Mouse (Mus musculus) gastrocnemius, adult 18-20 months (tissue): ENCODE data around the gene Armc6. TPM values are rescaled to one million over a fixed set of nuclear protein-coding genes. Genes with fewer than 3 reads are reported as not detected.
"Not testable (repeated sequence)": the region's sequence is repeated elsewhere in the genome, so short reads cannot be mapped to it uniquely, and the experiment has no call there.

Experiments used
- DNase-seq: peaks from one replicate; pipeline ENCODE4 v3.0.0; 2021; ENCODE audit warnings: low spot score
- total RNA-seq, 2 experiments: library from RNA; stranded (reverse); gene quantifications; 2 replicates each; pipeline ENCODE4 v1.2.3; 2021

Armc6 gene
- total RNA-seq, 2 experiments from 2014 or later, result 6.9 to 7.9 TPM

DNA sequence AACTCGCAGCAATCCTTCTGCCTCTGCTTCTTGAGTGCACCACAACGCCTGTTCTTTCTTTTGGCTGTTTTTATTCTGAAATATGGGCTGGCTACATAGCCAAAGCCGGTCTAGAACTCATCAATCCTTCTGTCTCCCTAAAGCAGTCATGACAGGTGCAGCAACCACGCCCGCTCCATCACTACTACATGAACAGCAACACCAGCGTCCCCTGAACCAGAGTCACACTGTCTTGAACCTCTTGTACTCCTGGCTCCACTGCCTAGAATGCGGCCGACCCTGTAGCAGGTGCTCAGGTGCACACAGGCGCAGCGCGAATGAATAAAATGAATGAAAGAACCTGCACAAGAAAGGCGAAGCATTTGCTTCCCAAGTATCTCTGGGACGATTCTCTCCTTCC, 660 bp downstream of the Armc6 start:
- DNase-seq, result no peak

DNA sequence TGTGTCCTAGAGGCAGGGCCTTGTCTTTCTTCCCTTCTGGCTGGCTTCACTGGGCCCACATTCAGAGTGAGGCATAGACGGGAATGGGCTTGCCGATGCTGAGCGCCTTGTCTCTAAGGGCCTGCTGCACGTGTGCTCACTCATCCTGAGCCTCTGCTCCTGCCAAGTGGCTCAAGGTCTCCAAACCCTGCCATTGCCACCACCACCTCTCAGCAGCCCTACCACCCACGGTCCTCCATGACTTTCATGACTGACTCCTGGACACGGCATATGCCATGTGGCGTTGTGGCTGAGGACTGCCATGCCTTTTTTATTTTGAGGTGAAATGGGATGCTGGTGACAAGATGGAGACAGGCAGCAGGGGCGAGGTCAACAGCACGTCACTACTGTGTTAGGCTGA, 3.4 kb downstream of the Armc6 start:
- no peak for DNase-seq

DNA sequence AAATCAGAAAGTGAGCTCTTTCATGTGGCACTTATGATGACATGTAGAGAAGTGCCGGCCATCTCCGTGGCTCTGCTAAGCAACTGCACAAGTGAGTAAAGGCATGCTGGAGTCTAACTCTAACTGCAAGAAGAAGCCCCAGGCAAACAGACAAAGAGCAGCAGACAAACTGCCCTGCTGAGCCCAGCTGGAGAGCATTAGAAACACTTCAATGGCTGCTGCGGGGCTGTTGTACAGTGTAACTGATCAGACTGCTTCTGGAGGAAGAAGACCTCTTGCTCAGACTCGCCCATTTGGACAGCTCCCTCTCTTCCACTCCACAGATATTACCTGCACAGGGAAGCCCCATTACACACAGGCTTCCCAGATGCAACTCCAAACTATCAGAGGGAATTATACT, 6.3 kb downstream of the Armc6 start:
- DNase-seq, result no peak

DNA sequence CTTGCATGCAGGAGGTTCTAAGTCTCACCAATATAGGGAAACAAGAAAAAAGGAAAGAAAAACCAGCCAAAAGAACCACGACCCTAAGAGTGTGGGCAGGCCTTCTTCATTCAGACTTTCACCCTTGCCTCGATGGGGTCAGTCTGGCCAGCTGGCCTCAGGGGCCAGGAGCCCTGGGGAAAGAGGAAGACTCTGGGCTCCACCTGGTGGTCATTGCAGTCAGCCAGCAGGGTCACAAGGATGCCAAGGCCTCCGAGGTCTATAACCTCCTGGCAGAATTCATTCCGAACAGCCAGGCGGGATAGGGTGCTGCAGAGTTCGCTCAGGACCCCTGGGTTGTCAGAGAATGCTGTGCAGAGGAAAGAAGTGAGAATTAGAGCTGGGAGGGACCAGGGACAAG, 10.9 kb downstream of the Armc6 start:
- DNase-seq, result peak; percentile 70

DNA sequence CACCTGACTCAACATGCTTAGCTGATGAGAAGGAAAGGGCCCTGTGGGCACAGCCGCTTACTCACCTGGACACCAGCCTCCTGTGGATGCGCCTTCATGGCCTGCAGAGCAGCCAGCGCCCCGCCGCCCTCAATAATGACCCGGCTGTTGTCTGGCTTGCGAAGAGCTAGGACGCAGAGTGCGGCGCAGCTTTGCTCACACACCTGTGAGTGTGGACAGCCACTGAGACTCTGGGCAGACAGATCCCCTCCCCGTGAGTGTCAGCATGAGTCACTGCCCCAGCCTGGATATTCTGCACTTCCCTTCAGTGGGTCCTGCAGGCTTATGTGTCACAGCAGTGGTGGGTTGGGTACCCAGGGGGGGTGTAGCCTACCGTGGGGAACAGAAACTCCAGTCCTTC, 12.2 kb downstream of the Armc6 start:
- DNase-seq, result no peak

DNA sequence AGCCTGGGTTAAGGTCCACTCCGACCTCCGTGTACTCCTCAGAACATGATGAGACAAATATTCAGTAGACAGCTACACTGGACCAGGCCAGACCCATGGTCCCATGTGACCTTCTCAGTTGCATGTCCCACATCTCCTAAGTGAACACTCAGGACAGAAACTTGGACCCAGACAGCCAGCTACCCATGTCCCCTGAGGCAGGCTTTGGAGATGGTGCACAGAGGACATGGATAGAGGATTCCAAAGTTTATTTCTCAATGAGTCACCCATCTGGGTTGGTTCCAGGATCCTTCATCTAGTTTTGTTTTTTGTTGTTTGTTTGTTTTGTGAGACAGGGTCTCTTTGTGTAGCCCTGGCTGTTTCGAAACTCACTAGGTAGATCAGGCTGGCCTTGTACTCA, 13.4 kb downstream of the Armc6 start:
- no peak for DNase-seq

DNA sequence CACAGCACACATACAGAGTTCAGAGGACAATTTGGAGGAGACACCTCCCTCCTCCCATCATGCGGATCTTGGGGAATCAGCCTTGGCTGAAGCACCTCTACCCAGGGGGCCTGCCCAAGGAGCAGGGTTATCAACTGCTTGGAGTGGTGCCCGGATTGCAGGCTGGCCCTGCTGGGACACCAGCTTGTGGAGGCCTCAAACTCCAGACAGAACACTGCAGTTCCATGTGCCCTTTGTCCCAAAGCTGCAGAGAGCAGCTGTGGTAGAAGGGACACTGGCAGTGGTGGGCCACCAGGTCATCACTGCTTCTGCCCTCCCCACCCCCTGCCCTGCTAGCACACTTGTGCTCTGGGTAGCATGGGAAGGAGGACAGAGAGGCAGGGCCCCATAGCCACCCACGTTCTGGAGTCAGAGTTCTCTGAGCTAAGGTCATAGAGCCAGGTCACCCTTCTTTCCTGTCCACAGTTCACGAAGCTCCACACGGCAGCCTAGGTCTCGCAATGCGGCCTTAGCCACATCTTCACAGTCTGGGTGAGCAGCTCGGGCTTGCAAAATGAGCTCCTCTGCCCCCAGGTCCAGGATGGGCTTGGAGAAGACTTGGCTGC, 13.9 kb downstream of the Armc6 start:
- DNase-seq, result no peak

DNA sequence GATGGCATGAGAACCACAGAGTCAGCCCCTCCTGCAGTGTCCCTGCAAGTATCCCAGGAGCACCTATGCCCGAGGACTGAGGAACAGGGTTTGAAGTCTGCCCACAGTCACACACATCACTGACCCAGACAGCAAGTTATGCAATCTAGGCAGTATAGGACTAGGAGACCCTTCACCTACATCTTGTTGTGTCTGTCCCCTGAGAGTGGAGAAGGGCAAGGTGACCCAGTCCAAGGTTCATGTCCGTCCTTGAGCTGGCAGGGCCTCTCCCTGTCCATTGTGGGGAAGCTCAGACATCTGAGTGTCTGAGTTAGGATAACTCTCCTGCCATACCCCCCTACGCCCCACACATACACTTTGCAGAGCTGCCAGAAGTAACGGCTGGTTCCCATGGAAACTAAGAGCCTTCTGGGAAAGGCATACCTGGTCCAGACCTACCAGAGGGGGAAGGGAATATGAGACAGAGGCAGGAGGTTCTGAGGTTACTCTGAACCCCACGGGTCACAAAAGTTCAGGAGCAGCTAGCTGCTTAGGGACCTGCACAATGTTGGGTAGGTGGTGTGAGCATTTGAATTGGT, 15.1 kb downstream of the Armc6 start:
- no peak for DNase-seq

DNA sequence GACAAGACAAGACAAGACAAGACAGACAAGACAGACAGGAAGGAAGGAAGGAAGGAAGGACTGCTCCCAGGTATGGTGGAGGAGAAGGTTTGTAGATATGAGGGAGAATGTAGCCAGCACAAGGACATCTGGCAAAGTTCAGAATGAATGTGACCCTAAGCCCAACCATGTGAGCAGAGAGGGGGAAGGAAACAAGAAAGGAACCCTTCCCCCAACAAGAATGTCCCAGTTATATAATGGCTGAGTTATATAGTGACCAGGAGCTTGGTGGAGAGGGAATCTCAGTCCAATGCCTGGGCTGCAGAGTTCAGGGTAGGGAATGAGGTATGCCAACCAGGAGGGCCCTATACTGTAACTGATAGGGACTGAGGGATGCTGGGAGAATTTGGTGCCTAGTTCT, 16.8 kb downstream of the Armc6 start:
- no peak for DNase-seq

DNA sequence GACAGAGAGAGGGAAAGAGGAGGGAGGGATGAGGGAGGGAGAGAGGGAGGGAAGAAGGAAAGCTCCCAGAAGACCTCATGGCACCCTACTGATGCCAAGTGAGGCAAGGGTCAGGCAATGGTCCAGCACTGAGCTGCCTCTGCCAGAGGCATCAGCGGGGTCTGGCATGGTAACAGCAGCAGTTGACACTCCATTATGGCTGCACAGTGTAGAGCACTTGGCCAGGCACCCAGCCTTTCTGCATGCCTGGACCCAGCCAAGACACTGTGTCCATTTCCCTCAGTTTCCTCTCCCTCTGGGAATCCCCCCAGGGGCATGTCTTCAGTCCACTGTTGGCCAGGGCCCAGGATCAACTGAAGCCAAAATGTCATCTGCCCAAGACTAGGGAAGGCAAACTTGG, 17.7 kb downstream of the Armc6 start:
- DNase-seq, result peak; percentile 89

DNA sequence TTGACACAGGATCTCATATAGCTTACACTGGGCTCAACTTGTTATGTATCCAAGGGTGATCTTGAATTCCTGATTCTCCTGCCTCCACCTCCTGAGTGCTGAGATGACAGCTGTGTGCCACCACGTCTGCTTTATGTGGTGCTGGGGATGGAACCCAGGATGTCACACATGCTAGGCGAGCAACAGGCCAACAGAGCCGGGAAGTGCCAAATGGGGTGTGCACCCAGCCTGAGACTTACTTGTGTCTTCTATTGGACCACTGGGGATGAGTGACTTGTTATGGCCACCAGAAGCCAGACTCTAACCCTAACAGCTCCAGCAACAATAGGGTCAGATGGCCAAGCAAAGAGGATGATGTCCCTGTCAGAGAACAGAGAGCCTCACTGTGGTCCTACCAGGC, 18.1 kb downstream of the Armc6 start:
- DNase-seq, result not testable (repeated sequence)

DNA sequence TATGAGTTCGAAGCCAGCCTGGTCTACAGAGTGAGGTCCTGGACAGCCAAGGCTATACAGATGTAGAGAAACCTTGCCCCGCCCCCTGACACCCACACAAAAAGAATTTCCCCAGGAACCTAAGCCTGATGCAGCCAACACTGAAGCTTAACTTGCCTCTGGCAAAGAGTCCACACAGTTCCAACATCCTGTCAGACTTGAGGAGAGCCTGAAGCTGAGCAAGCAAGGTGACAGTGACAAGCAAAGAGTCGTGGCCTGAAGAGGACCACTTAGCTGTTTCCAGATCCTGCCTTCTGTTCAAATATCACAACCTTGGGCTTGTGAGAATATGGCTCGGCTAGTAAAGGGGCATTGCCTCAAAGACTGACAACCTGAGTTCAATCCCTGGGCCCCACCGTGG, 19.2 kb downstream of the Armc6 start:
- DNase-seq, result no peak

DNA sequence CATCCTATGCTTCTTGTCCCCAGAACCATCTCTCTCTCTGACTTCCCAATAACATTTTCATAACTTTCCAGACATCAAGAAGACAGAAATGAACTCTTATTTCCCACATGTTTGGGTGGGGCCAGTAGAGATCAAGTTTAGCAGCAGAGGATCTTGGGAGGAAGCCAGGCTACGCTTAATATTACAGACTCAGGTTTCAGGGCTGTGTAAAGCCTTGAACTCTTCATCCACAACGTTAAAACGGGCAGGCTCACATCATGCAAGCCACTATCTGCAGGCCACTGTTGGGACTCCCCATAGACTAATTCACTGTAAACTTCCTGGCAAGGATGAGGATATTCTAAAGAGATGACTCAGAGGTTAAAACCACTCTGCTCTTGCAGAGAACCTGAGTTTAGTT, 19.9 kb downstream of the Armc6 start:
- no peak for DNase-seq

DNA sequence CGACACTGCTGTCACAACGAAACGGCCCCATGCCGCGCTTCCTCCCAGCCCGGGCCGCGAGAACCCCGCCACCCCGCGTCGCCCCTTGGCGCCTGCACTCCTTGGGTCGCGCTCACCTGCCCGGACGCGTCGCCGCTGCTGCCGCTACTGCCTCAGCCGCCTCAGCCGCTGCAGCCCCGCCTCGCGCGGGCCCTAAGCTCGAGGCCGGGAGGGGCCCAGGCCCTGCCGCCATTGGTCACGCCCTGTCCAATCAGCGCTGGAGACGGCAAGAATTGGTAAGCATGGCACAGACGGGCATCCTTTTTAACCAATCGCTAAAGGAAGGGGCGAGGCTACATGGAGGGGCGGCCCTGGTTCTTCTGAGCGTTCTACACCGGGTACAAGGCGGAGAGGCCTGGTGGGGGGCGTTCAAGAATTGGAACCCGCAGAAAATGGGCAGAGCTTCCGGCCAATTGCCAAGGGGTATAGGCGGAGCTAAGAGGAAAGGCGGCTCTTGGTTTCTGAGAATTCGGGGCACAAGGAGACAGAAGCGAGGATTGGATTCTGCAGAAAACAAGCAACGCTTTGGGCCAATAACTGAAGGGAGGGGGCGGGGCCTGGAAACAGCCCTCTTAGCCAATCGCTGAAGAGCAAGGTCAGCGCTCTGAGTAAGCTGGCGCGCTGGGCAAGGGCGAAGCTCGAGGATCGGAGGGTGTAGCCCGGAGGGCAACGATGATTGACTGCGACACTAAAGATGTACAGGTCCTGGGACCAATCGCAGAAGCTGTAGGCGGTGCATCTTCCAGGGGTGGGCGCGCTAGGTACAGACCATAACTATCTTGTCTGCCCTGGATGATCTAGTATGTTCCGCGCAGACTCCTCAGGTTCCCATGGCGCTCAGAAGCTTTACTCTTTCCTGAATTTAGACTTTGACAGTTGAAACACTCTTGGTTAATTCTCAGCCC, 21.9 kb downstream of the Armc6 start, which contains the start of gene Slc25a42:
Gene Slc25a42, minus strand, starts transcription at position 194 of the 944 bp plus-strand sequence.
- DNase-seq, result peak; percentile 99

DNA sequence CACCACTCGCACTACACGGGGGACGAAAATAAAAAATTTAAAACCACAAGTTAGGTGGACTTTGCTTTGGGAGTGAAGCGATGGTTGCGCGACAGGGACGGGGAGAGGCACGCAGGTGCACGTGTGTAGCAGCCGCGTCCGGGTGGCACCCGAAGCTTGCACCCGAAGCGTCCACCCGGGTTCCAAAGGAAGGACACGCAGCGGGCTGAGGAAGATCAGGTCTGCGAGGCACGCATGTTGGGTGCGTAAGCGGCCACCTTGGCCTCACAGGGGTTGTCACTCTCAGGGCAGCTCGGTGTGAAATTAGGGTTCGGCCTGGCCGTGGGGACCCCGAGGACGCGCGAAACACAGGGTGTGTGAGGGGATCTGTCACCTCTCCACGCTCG, 22.5 kb downstream of the Armc6 start:
- DNase-seq, result peak; percentile 44

DNA sequence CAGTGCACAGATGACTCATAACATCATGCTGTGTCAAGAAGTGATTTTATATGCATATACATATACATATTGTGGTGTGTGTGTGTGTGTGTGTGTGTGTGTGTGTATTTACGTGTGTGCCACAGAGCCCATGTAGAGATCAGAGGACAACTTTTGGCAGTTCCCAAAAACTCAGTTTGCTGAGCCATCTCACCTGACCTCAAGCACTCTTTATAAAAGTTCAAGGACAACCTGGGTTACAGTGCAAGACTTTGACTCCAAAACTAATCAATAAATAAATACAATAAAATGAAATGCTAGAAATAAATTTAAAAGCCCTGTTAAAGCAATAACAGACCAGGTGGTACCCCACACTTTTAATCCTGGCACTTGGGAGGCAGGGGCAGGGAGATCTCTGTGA, 23.0 kb downstream of the Armc6 start:
- no peak for DNase-seq

DNA sequence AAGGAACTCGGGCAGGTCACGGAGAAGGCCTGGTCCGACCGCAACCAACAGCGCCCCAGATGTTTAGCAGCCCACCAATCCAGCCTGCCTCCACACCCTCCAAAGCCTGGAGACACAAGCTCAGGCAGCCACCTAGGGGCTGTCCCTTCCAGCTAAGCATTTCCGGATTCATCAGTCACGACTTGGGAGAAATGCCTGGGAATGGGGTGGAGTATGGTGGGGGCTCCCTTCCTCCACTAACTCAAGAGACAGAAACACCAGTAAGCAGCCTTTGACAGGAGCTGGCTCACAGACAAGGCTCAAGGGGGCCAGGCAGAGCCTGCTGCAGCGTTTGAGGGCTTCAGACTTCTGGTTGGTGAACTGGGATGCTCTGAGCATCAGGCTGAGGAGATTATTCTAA, 23.7 kb downstream of the Armc6 start:
- no peak for DNase-seq

DNA sequence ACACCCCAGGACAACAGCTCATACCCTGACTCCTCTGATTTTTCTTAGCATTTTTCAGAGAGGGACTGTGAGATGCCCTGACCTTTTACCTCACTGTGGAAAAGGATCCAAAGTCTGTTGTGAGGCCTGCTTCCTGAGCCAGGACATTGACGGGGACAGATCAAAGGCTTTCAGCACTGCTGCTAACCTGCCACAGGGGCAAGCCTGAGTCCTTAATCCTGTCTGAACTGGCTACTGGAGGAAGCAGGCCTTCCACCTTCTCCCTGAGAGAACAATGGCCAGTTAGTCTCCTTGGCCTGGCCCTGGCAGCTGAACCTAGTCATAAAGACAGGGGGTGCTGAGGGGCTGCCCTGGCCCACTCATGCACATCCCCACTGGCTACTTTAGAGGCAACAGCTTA, 26.1 kb downstream of the Armc6 start:
- DNase-seq, result no peak

DNA sequence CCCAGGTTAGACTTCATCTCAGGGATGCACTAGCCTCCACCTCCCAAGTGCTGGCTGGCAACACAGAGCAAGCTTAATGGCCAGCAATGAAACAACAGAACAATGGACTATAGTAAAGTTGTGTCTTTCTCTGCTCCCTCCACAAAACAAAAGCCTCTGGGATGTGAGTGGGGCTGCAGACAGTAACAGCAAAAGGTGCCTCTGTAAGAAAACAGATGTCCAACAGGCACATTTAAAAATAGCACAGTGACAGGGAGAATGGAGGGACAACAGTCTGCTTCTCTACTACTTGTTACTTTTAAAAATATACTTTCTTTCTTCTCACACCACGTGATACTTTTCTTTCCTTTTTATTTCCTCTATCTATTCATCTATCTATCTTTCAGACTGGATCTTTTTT, 29.5 kb downstream of the Armc6 start:
- DNase-seq, result no peak

DNA sequence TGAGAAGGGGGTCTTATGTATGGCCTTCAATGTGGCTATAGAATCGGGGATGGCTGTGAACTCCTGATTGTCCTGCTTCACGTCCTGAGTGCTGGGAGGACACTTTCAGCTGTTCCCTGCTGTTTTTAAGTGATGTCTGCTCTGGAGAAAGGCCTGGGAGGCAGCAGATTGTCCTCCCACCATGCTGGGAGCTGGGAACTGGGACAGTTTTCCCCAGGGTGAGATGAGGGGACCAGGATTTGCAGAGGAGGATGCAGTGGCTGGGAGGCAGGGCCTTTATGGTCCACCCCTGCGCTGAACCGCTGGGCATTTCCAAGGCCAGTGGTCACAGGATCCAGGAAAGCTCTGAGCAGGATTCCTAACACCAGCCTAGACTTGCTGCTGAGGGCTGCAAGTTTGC, 31.2 kb downstream of the Armc6 start:
- no peak for DNase-seq

DNA sequence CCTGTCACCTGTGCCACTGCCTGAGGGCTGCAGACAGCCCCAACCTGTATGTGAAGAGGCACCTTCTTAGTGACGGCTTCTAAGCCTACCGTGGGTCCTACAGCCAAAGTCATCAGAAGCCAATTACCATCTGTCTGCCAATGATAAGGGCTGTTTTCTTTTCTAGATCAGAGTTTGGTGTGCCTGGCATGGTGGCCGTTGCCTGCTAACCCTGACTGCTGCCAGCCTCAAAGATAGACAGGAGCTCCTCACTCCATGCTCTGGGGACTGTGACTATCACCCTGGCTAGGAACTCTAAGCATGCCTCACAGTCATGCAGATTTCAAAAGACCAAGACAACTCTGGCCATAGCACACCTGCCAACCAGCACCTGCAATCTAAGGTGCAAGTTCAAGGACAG, 32.8 kb downstream of the Armc6 start:
- no peak for DNase-seq

DNA sequence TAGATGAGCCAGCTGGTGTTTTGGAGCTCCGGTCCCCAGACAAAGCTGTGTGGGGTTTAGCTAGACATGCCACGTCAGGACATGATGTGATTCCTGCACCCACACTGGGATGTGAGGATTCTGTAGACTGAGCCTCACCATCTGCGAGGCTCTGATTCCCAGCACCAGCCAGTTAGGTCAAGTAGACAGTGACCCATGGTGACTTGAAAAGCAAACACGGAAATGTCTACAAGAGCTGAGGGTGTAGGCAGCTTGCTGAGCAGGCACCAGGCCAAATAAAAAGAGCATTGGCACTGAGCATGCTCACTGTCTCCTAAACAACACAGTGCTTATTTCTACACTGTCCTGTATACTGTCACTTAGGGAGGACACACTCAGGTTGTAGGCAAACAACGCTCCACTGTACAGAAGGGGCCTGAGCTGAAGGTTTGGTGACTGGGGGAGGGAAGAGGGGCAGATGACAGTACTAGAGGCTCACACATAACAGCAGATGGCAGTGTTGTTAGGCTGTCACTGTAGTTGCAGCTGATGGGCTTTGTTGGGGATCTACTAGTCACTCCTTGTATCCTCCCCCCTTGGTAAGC, 34.1 kb downstream of the Armc6 start:
- peak; percentile 33 for DNase-seq
